ENCODE assay signal across 9 mouse cellular contexts in genomic region chr14:57372348-57373102, GRCm38 (mm10). TPM values are rescaled to one million over a fixed set of nuclear protein-coding genes. Genes with fewer than 3 reads are reported as not detected.
DNase-seq lines count a peak whose midpoint lies in the region; ATAC-seq lines count a peak whose summit lies in the region.
"Had no signal": no experiment of that assay in that cellular context is flagged by ENCODE, and none has a peak within 500 bp of the region (broad histone marks: within the 10 kb centered on the region; RNA-seq: fewer than 3 reads in every experiment).

No protein-coding gene starts in this region.

- H3K4me2 ChIP-seq in intestine, embryonic 16.5 days (ENCODE audit: low read depth, low read length) = no peak overlapping the region
- H3K4me2 ChIP-seq: embryonic facial prominence, embryonic 13.5 days had no signal

- 43% methylated on average over 8 of the region's 8 CpGs for whole genome bisulfite sequencing in intestine, embryonic 16.5 days

- peaks cover 2% of the 10 kb centered on the region for H3K4me1 ChIP-seq in intestine, embryonic 16.5 days (ENCODE audit: control insufficient read depth, insufficient read depth, low read length)
- H3K4me1 ChIP-seq: embryonic facial prominence, embryonic 13.5 days had no signal

- no peak overlapping the region for H3K27ac ChIP-seq in intestine, embryonic 16.5 days (ENCODE audit: low read length)
- H3K27ac ChIP-seq: embryonic facial prominence, embryonic 13.5 days had no signal

- peak; percentile 31; the same call in 1 of the 2 replicates for ATAC-seq in intestine, embryonic 16.5 days
- peak; percentile 74 for ATAC-seq in monocyte, adult 5-6 weeks (replicated peaks; ENCODE audit: insufficient number of reproducible peaks, low FRiP score, low TSS enrichment, poor library complexity, severe bottlenecking)

- no peaks in the 10 kb centered on the region for H3K36me3 ChIP-seq in intestine, embryonic 16.5 days (ENCODE audit: control insufficient read depth, insufficient read depth, low read length)
- H3K36me3 ChIP-seq: embryonic facial prominence, embryonic 13.5 days had no signal

- H3K27me3 ChIP-seq in intestine, embryonic 16.5 days (replicated peaks; ENCODE audit: control insufficient read depth, insufficient read depth, low read length) = no peaks in the 10 kb centered on the region
- H3K27me3 ChIP-seq: embryonic facial prominence, embryonic 13.5 days had no signal

- no peak overlapping the region for H3K4me3 ChIP-seq in intestine, embryonic 16.5 days (ENCODE audit: low read length)
- H3K4me3 ChIP-seq: embryonic facial prominence, embryonic 13.5 days had no signal

- H3K9me3 ChIP-seq in intestine, embryonic 16.5 days (ENCODE audit: control insufficient read depth, low read length) = no peaks in the 10 kb centered on the region
- H3K9me3 ChIP-seq: embryonic facial prominence, embryonic 13.5 days had no signal

- peak; percentile 76 for DNase-seq in urinary bladder, postnatal 14 days (ENCODE audit: low spot score)
- DNase-seq in urinary bladder, adult 2 months (ENCODE audit: low spot score) = no peak
- peak; percentile 67 for DNase-seq in cerebellum, adult 9-11 months
- DNase-seq in frontal cortex, postnatal 36 days (ENCODE audit: low spot score in 2 of 2) = peak; percentile 67 to 79
- peak; percentile 70 for DNase-seq in left cerebral cortex, postnatal 4 days
- DNase-seq in spleen, postnatal 14 days (ENCODE audit: low spot score in 2 of 2) = peak; percentile 31 to 60

- intact Hi-C loops in left cerebral cortex, postnatal 4 days (cut with DNase I) = loop anchor here (5.0 kb wide), 1 partner anchor 35 kb away; no protein-coding TSS in a partner anchor

- H3K9ac ChIP-seq in intestine, embryonic 16.5 days (ENCODE audit: low read depth, low read length) = no peak overlapping the region
- H3K9ac ChIP-seq: embryonic facial prominence, embryonic 13.5 days had no signal

RNA-seq across cellular contexts. Expression of gene Cryl1, which starts 25.8 kb away (rescaled TPM):
- polyA plus RNA-seq in urinary bladder, adult 2 months (2012; rRNA removed) = 52.6 and 67.9 TPM in 2 replicates
- polyA plus RNA-seq in intestine, embryonic 16.5 days (2015; fragmentation: Nextera tagmentation; extraction: Ambion mirVana) = 139 and 156 TPM in 2 replicates
- total RNA-seq in left cerebral cortex, postnatal 4 days (2021) = 10 to 100 TPM; 15.0 to 16.6 TPM
- total RNA-seq in monocyte, adult 5-6 weeks (2017) = 5.0 to 8.0 TPM (median 5.3 TPM) in 3 replicates

RNA-seq across cellular contexts. Expression of gene Ift88, which starts 51.3 kb away (rescaled TPM):
- 10.1 and 11.5 TPM in 2 replicates for polyA plus RNA-seq in urinary bladder, adult 2 months (2012; rRNA removed)
- polyA plus RNA-seq in intestine, embryonic 16.5 days (2015; fragmentation: Nextera tagmentation; extraction: Ambion mirVana) = 7.2 and 7.5 TPM in 2 replicates
- total RNA-seq in left cerebral cortex, postnatal 4 days (2021) = 10 to 100 TPM; 17.0 to 19.4 TPM
- 2.7 to 9.5 TPM (median 3.3 TPM) in 3 replicates for total RNA-seq in monocyte, adult 5-6 weeks (2017)
